Mouse (Mus musculus) T-cell, adult 66 days (primary cell): ENCODE measurements around the gene Olfr1039. TPM values are rescaled to one million over a fixed set of nuclear protein-coding genes. Genes with fewer than 3 reads are reported as not detected.

Experiments used
- total RNA-seq, 2 experiments: library from RNA; stranded (reverse); gene quantifications; 3 replicates in 1 of 2; 4 replicates in 1 of 2; pipeline ENCODE4 v1.2.4; 2023

Gene Olfr1039
- total RNA-seq: not detected

DNA sequence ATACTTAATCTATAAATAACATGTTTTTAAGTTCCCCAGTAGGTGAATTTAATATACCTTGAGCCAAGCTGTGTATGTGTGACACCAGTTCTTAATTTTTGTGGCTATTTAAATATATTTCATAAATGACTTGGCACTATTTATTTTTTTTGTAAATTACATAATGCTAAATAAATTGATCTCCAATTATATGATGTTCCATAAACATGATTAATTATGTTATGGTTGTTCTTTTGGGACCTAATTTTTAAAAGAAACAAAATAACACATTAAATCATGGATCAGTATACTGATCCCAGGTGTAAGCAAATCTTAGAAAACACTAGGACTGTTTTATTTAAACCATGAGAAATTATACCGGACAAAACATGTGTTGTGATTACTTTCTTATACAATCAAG lies at the start of gene Olfr1039:
Gene Olfr1039 (minus strand): TSS at position 101 of the 400 bp plus-strand sequence.

GRCm38 (mm10) chr2:86177720-86178119 lies 42.0 kb upstream of the Olfr1039 start, which contains the start of gene Olfr1044:
Gene Olfr1044, minus strand, starts transcription at chr2:86177820.

GRCm38 (mm10) chr2:86167422-86167821 lies 31.7 kb upstream of the Olfr1039 start, which contains the start of gene Olfr1043:
Gene Olfr1043, minus strand, starts transcription at chr2:86167522.

DNA sequence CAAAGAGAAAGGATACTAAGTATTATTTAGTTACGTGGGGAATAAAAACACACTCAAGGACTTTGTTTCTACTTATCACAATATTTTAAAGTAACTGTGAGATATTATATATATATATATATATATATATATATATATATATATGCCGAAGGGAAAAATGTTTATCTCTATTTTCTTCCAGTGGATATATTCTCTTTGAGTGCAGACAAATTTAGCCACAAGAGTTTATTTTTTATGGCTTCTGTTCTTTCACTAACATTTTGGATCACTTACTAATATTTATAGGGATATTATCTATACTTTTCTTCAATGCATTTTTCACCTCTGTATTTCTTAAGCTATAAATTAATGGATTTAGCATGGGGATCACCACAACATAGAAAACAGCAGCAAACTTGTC lies 26.0 kb upstream of the Olfr1039 start, which contains the start of gene Olfr1042:
Gene Olfr1042 (minus strand): TSS at position 101 of the 400 bp plus-strand sequence.

GRCm38 (mm10) chr2:86146632-86147031 lies 10.9 kb upstream of the Olfr1039 start, which contains the start of gene Olfr1040:
Gene Olfr1040, minus strand, starts transcription at chr2:86146732.

DNA sequence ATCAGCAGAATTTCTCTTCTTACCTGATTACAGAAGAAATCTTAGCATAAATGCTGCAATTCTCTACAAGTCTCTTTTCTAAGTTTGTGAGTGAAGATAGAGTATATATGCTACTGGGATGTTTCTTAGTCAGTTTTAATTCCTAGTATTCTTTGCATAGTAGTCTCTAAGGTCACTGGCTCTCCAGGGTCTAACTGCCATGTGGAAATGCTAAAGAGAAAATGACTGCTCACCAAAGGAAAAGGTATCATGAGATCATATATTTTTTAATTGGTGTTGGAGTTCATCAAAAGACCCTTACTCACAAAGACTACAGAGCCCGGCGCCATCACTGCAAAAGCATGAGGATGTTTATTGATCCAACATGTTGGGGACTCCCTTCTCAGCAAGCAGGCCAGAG lies 48.4 kb downstream of the Olfr1039 start, which contains the start of gene Olfr1037:
Gene Olfr1037 (minus strand): TSS at position 101 of the 400 bp plus-strand sequence.

Other genes with a start within 250 kb of the Olfr1039 start
- gene Olfr1024, start 230.9 kb downstream of the Olfr1039 start, total RNA-seq: not detected
- gene Olfr1025-ps1, start 220.7 kb downstream of the Olfr1039 start, total RNA-seq: not detected
- gene Olfr1026, start 214.4 kb downstream of the Olfr1039 start, total RNA-seq: not detected
- gene Olfr1028, start 185.5 kb downstream of the Olfr1039 start, total RNA-seq: not detected
- gene Olfr1029, start 162.0 kb downstream of the Olfr1039 start, total RNA-seq: not detected
- gene Olfr1030, start 156.7 kb downstream of the Olfr1039 start, total RNA-seq: not detected
- gene Olfr1031, start 145.6 kb downstream of the Olfr1039 start, total RNA-seq: not detected
- not detected for gene Olfr1032, start 130.4 kb downstream of the Olfr1039 start, total RNA-seq
- not detected for gene Olfr1033, start 115.3 kb downstream of the Olfr1039 start, total RNA-seq
- not detected for gene Olfr1034, start 90.1 kb downstream of the Olfr1039 start, total RNA-seq
- gene Olfr1036, start 61.9 kb downstream of the Olfr1039 start, total RNA-seq: not detected
- gene Olfr1037, start 48.5 kb downstream of the Olfr1039 start, total RNA-seq: not detected
- not detected for gene Olfr1040, start 10.8 kb upstream of the Olfr1039 start, total RNA-seq
- not detected for gene Olfr1042, start 25.9 kb upstream of the Olfr1039 start, total RNA-seq
- not detected for gene Olfr1043, start 31.6 kb upstream of the Olfr1039 start, total RNA-seq
- gene Olfr1044, start 41.9 kb upstream of the Olfr1039 start, total RNA-seq: not detected
- not detected for gene Olfr52, start 49.8 kb upstream of the Olfr1039 start, total RNA-seq
- gene Olfr1045, start 67.1 kb upstream of the Olfr1039 start, total RNA-seq: not detected
- gene Olfr1046, start 83.4 kb upstream of the Olfr1039 start, total RNA-seq: not detected
- gene Olfr1047, start 95.5 kb upstream of the Olfr1039 start, total RNA-seq: not detected
- gene Olfr1048, start 104.4 kb upstream of the Olfr1039 start, total RNA-seq: not detected
- gene Olfr1049, start 122.4 kb upstream of the Olfr1039 start, total RNA-seq: not detected
- not detected for gene Olfr1051, start 143.2 kb upstream of the Olfr1039 start, total RNA-seq
- gene Olfr1052, start 156.5 kb upstream of the Olfr1039 start, total RNA-seq: not detected
- gene Olfr1053, start 179.4 kb upstream of the Olfr1039 start, total RNA-seq: not detected
- not detected for gene Olfr1054, start 199.5 kb upstream of the Olfr1039 start, total RNA-seq
- gene Olfr1055, start 214.4 kb upstream of the Olfr1039 start, total RNA-seq: not detected
- gene Olfr1056, start 226.5 kb upstream of the Olfr1039 start, total RNA-seq: not detected
- not detected for gene Olfr1057, start 242.5 kb upstream of the Olfr1039 start, total RNA-seq